Mouse (Mus musculus): ENCODE results near the gene Hsd11b2.

The Hsd11b2 gene

GRCm38 (mm10) chr8:105552032-105552431 lies 33.5 kb downstream of the Hsd11b2 start:
- no peak for TF ChIP-seq GATA4 (IDR thresholded peaks at IDR 0.05; ENCODE audit: insufficient replicate concordance, low read length)

- TF ChIP-seq GATA4 (IDR thresholded peaks at IDR 0.05; ENCODE audit: insufficient replicate concordance, low read length) = no peak
Observed at GRCm38 (mm10) chr8:105552824-105553223, 34.3 kb downstream of the Hsd11b2 start.

GRCm38 (mm10) chr8:105554087-105554486 lies 35.5 kb downstream of the Hsd11b2 start:
- TF ChIP-seq GATA4 (IDR thresholded peaks at IDR 0.05; ENCODE audit: insufficient replicate concordance, low read length) = no peak

GRCm38 (mm10) chr8:105555230-105555629 lies 36.7 kb downstream of the Hsd11b2 start:
- no peak for TF ChIP-seq GATA4 (IDR thresholded peaks at IDR 0.05; ENCODE audit: insufficient replicate concordance, low read length)

GRCm38 (mm10) chr8:105562863-105563262 lies 44.3 kb downstream of the Hsd11b2 start:
- no peak for TF ChIP-seq GATA4 (IDR thresholded peaks at IDR 0.05; ENCODE audit: insufficient replicate concordance, low read length)

GRCm38 (mm10) chr8:105563871-105564270 lies 45.3 kb downstream of the Hsd11b2 start:
- no peak for TF ChIP-seq GATA4 (IDR thresholded peaks at IDR 0.05; ENCODE audit: insufficient replicate concordance, low read length)

GRCm38 (mm10) chr8:105565401-105565881 lies 46.9 kb downstream of the Hsd11b2 start:
- no peak for TF ChIP-seq GATA4 (IDR thresholded peaks at IDR 0.05; ENCODE audit: insufficient replicate concordance, low read length)

- TF ChIP-seq GATA4 (IDR thresholded peaks at IDR 0.05; ENCODE audit: insufficient replicate concordance, low read length) = peak; percentile 22; the same call in 1 of the 2 replicates
Observed at GRCm38 (mm10) chr8:105565952-105566702, 47.6 kb downstream of the Hsd11b2 start, which contains the start of gene Atp6v0d1. TSS of gene Atp6v0d1 (minus strand) at chr8:105566047.

- no peak for TF ChIP-seq GATA4 (IDR thresholded peaks at IDR 0.05; ENCODE audit: insufficient replicate concordance, low read length)
Observed at GRCm38 (mm10) chr8:105566703-105567595, 48.4 kb downstream of the Hsd11b2 start.

- TF ChIP-seq GATA4 (IDR thresholded peaks at IDR 0.05; ENCODE audit: insufficient replicate concordance, low read length) = no peak
Observed at GRCm38 (mm10) chr8:105571810-105572209, 53.3 kb downstream of the Hsd11b2 start.

- no peak for TF ChIP-seq GATA4 (IDR thresholded peaks at IDR 0.05; ENCODE audit: insufficient replicate concordance, low read length)
Observed at GRCm38 (mm10) chr8:105573427-105573826, 54.9 kb downstream of the Hsd11b2 start.
